In genomic region chr5:117712207-117712606, GRCm38 (mm10) we compare ENCODE assay signal across 17 mouse cellular contexts.
DNase-seq lines count a peak whose midpoint lies in the region; ATAC-seq and TF ChIP-seq lines count a peak whose summit lies in the region.
"Had no signal": no experiment of that assay in that cellular context is flagged by ENCODE, and none has a peak within 500 bp of the region (broad histone marks: within the 10 kb centered on the region; RNA-seq: fewer than 3 reads in every experiment).

No protein-coding gene starts in this region.

- H3ac ChIP-seq in C2C12 (ENCODE audit: control insufficient read depth, insufficient read length, low read depth): no peak overlapping the region

- no peak for ATAC-seq in forebrain, postnatal 0 days
- no peak; the same call in 1 of the 2 replicates for ATAC-seq in heart, embryonic 13.5 days (ENCODE audit: extremely low read depth, insufficient number of reproducible peaks, low FRiP score, low TSS enrichment)
- ATAC-seq in lung, embryonic 15.5 days (ENCODE audit: borderline replicate concordance, extremely low read depth, low FRiP score, low TSS enrichment): peak; percentile 86
- ATAC-seq in hindbrain, embryonic 11.5 days (ENCODE audit: low FRiP score): no peak
- ATAC-seq: liver, postnatal 0 days had no signal

- no peak overlapping the region for H3K4me3 ChIP-seq in forebrain, postnatal 0 days (ENCODE audit: low read depth, low read length)
- H3K4me3 ChIP-seq in forebrain, embryonic 10.5 days: no peak overlapping the region
- no peak overlapping the region for H3K4me3 ChIP-seq in C2C12 (ENCODE audit: insufficient read depth, poor library complexity, severe bottlenecking)
- peak overlapping the region; percentile 6; the same call in 1 of the 2 replicates for H3K4me3 ChIP-seq in heart, embryonic 13.5 days
- H3K4me3 ChIP-seq in lung, embryonic 15.5 days: no peak overlapping the region
- H3K4me3 ChIP-seq in hindbrain, embryonic 11.5 days (ENCODE audit: low read depth, low read length): no peak overlapping the region
- H3K4me3 ChIP-seq: forebrain, embryonic 12.5 days; gastrocnemius, adult 2 months; midbrain, embryonic 12.5 days; neural tube, embryonic 13.5 days had no signal

- no peak for TF ChIP-seq CTCF in forebrain, postnatal 0 days (IDR thresholded peaks at IDR 0.05; ENCODE audit: low read depth)
- no peak for TF ChIP-seq CTCF in C2C12 (IDR thresholded peaks at IDR 0.05; ENCODE audit: control insufficient read depth, insufficient read depth, insufficient read length)

- H3K9me3 ChIP-seq in forebrain, postnatal 0 days (ENCODE audit: low read length): no peaks in the 10 kb centered on the region
- H3K9me3 ChIP-seq in forebrain, embryonic 10.5 days: peaks cover 12% of the 10 kb centered on the region
- no peaks in the 10 kb centered on the region; the same call in 1 of the 2 replicates for H3K9me3 ChIP-seq in heart, embryonic 13.5 days
- H3K9me3 ChIP-seq in lung, embryonic 15.5 days: no peaks in the 10 kb centered on the region
- H3K9me3 ChIP-seq in hindbrain, embryonic 11.5 days (ENCODE audit: control insufficient read depth, low read length): no peaks in the 10 kb centered on the region
- H3K9me3 ChIP-seq: midbrain, embryonic 12.5 days; neural tube, embryonic 13.5 days had no signal

- H3K4me1 ChIP-seq in forebrain, postnatal 0 days (ENCODE audit: insufficient read depth): no peaks in the 10 kb centered on the region
- H3K4me1 ChIP-seq in forebrain, embryonic 10.5 days: peaks cover 10% of the 10 kb centered on the region
- peaks cover 24% of the 10 kb centered on the region for H3K4me1 ChIP-seq in heart, embryonic 13.5 days
- H3K4me1 ChIP-seq in lung, embryonic 15.5 days: peaks cover 23% of the 10 kb centered on the region
- H3K4me1 ChIP-seq in hindbrain, embryonic 11.5 days (replicated peaks; ENCODE audit: control insufficient read depth, insufficient read depth, low read length): 0 out of 2 replicates have a peak, but pooled peaks cover 2% of the 10 kb centered on the region

- H3K79me2 ChIP-seq in C2C12 (ENCODE audit: control insufficient read depth, insufficient read depth): no peaks in the 10 kb centered on the region

- H3K9ac ChIP-seq in forebrain, postnatal 0 days: no peak overlapping the region
- H3K9ac ChIP-seq in heart, embryonic 13.5 days: no peak overlapping the region
- no peak overlapping the region for H3K9ac ChIP-seq in lung, embryonic 15.5 days
- H3K9ac ChIP-seq in hindbrain, embryonic 11.5 days (ENCODE audit: low read depth, low read length): no peak overlapping the region
- H3K9ac ChIP-seq: forebrain, embryonic 12.5 days; liver, postnatal 0 days; midbrain, embryonic 12.5 days; neural tube, embryonic 13.5 days had no signal

- H3K36me3 ChIP-seq in forebrain, postnatal 0 days (ENCODE audit: insufficient read depth): peaks cover 4% of the 10 kb centered on the region; the same call in 1 of the 2 replicates
- peaks cover 7% of the 10 kb centered on the region for H3K36me3 ChIP-seq in forebrain, embryonic 10.5 days (replicated peaks)
- no peaks in the 10 kb centered on the region for H3K36me3 ChIP-seq in C2C12 (ENCODE audit: control insufficient read depth, insufficient read depth)
- H3K36me3 ChIP-seq in heart, embryonic 13.5 days: no peaks in the 10 kb centered on the region
- no peaks in the 10 kb centered on the region for H3K36me3 ChIP-seq in lung, embryonic 15.5 days
- H3K36me3 ChIP-seq in hindbrain, embryonic 11.5 days (ENCODE audit: control insufficient read depth, insufficient read depth, low read length): no peaks in the 10 kb centered on the region

- H3K27me3 ChIP-seq in forebrain, postnatal 0 days (ENCODE audit: insufficient read depth, low read length): no peaks in the 10 kb centered on the region
- H3K27me3 ChIP-seq in forebrain, embryonic 10.5 days (ENCODE audit: poor library complexity, severe bottlenecking): no peaks in the 10 kb centered on the region
- H3K27me3 ChIP-seq in C2C12 (ENCODE audit: control insufficient read depth, insufficient read depth, insufficient read length): no peaks in the 10 kb centered on the region
- no peaks in the 10 kb centered on the region for H3K27me3 ChIP-seq in heart, embryonic 13.5 days (replicated peaks)
- no peaks in the 10 kb centered on the region for H3K27me3 ChIP-seq in lung, embryonic 15.5 days
- H3K27me3 ChIP-seq in hindbrain, embryonic 11.5 days (ENCODE audit: control insufficient read depth, insufficient read depth, low read length): no peaks in the 10 kb centered on the region
- H3K27me3 ChIP-seq: forebrain, embryonic 12.5 days; midbrain, embryonic 12.5 days; neural tube, embryonic 13.5 days had no signal

- no peaks in the 10 kb centered on the region for H3K79me3 ChIP-seq in C2C12 (ENCODE audit: low read depth)

- no peak overlapping the region for H3K27ac ChIP-seq in forebrain, postnatal 0 days (ENCODE audit: low read depth, low read length)
- no peak overlapping the region for H3K27ac ChIP-seq in forebrain, embryonic 10.5 days
- peak overlapping the region; percentile 59 for H3K27ac ChIP-seq in heart, embryonic 13.5 days (replicated peaks)
- H3K27ac ChIP-seq in lung, embryonic 15.5 days: peak overlapping the region; percentile 66
- no peak overlapping the region for H3K27ac ChIP-seq in hindbrain, embryonic 11.5 days (ENCODE audit: low read depth, low read length)
- H3K27ac ChIP-seq: forebrain, embryonic 12.5 days; gastrocnemius, adult 2 months; midbrain, embryonic 12.5 days; neural tube, embryonic 13.5 days; stomach, postnatal 0 days had no signal

- 57% methylated on average over 12 of the region's 12 CpGs for WGBS in forebrain, postnatal 0 days
- 89% methylated on average over 12 of the region's 12 CpGs for WGBS in forebrain, embryonic 10.5 days
- 18% methylated on average over 12 of the region's 12 CpGs for WGBS in heart, embryonic 13.5 days
- WGBS in lung, embryonic 15.5 days: 36% methylated on average over 12 of the region's 12 CpGs
- 88% methylated on average over 12 of the region's 12 CpGs for WGBS in hindbrain, embryonic 11.5 days

- DNase-seq in forebrain, postnatal 0 days: peak; percentile 37
- no peak for DNase-seq in forebrain, embryonic 10.5 days (ENCODE audit: extremely low spot score, low spot score)
- DNase-seq in gastrocnemius, adult 18-20 months (ENCODE audit: low spot score): no peak
- no peak for DNase-seq in hindbrain, embryonic 11.5 days (ENCODE audit: low spot score)
- no peak for DNase-seq in embryo, embryonic 10.5 days (ENCODE audit: low spot score)
- DNase-seq: adrenal gland, adult 8-10 months; gastrocnemius, adult 2 months; kidney, adult 11 months; kidney, postnatal 36 days; liver, postnatal 0 days had no signal

- H3K4me2 ChIP-seq in forebrain, postnatal 0 days (ENCODE audit: low read depth): no peak overlapping the region
- H3K4me2 ChIP-seq in heart, embryonic 13.5 days: peak overlapping the region; percentile 54
- peak overlapping the region; percentile 27 for H3K4me2 ChIP-seq in lung, embryonic 15.5 days
- no peak overlapping the region for H3K4me2 ChIP-seq in hindbrain, embryonic 11.5 days (replicated peaks; ENCODE audit: low read depth, low read length)
- H3K4me2 ChIP-seq: forebrain, embryonic 12.5 days; midbrain, embryonic 12.5 days; neural tube, embryonic 13.5 days had no signal

TF ChIP-seq in C2C12, 6 proteins besides CTCF, POLR2A, EP300 and RAD21:
- TF ChIP-seq USF1 (IDR thresholded peaks at IDR 0.05; ENCODE audit: low read depth) (peak; percentile 8), MYOD1 (IDR thresholded peaks at IDR 0.05; ENCODE audit: control insufficient read depth, insufficient read length, low read depth) (no peak)

Comparison
In these comparisons a context has a peak if more than half of its experiments do, and no peak if none do; other contexts are left out.
1. H3K27ac ChIP-seq: peak in heart, embryonic 13.5 days (single experiment) and lung, embryonic 15.5 days (single experiment); none in forebrain, postnatal 0 days (single experiment), forebrain, embryonic 10.5 days (single experiment) and hindbrain, embryonic 11.5 days (single experiment).
2. H3K4me2 ChIP-seq: peak in heart, embryonic 13.5 days (single experiment) and lung, embryonic 15.5 days (single experiment); none in forebrain, postnatal 0 days (single experiment) and hindbrain, embryonic 11.5 days (single experiment).